In genomic region chr9:58517866-58518750, GRCm38 (mm10) we compare ENCODE assay signal across 13 mouse cellular contexts. TPM values are rescaled to one million over a fixed set of nuclear protein-coding genes. Genes with fewer than 3 reads are reported as not detected.
DNase-seq lines count a peak whose midpoint lies in the region.
"Had no signal": no experiment of that assay in that cellular context is flagged by ENCODE, and none has a peak within 500 bp of the region (broad histone marks: within the 10 kb centered on the region; RNA-seq: fewer than 3 reads in every experiment).

No protein-coding gene starts in this region.

- H3K79me2 ChIP-seq in macrophage (ENCODE audit: inconsistent target): no peaks in the 10 kb centered on the region

- H3K4me3 ChIP-seq in macrophage (ENCODE audit: inconsistent target): no peak overlapping the region
- H3K4me3 ChIP-seq: intestine, embryonic 15.5 days had no signal

- DNase-seq in gastrocnemius, adult 18-20 months (ENCODE audit: low spot score): peak; percentile 62
- no peak for DNase-seq in gastrocnemius, postnatal 36 days
- DNase-seq in thymus, postnatal 14 days: peak; percentile 41
- no peak for DNase-seq in thymus, postnatal 10 days (ENCODE audit: low spot score in 2 of 2)
- no peak for DNase-seq in right cerebral cortex, postnatal 4 days
- no peak for DNase-seq in left cerebral cortex, postnatal 4 days
- DNase-seq in cerebellum, postnatal 14 days: no peak
- DNase-seq: adrenal gland, postnatal 10 days; forebrain, postnatal 0 days; kidney, postnatal 4 days; lung, adult 2 months had no signal

- 17% methylated on average over 9 of the region's 9 CpGs for WGBS in macrophage (ENCODE audit: missing documents)

- peak overlapping the region; percentile 45 for H3K27ac ChIP-seq in macrophage
- H3K27ac ChIP-seq: intestine, embryonic 15.5 days had no signal

- intact Hi-C loops in gastrocnemius, postnatal 36 days (cut with DNase I): no loop called here
- intact Hi-C loops in left cerebral cortex, postnatal 4 days (cut with DNase I): no loop called here

- no peaks in the 10 kb centered on the region for H3K36me3 ChIP-seq in macrophage (ENCODE audit: inconsistent target)
- H3K36me3 ChIP-seq: intestine, embryonic 15.5 days had no signal

RNA-seq across cellular contexts. Expression of gene Insyn1, which starts 29.7 kb away (rescaled TPM):
- total RNA-seq in gastrocnemius, adult 18-20 months (2021): 10 to 100 TPM; 24.5 to 31.0 TPM
- 10 to 100 TPM; 13.7 to 15.6 TPM for total RNA-seq in gastrocnemius, postnatal 36 days (2021)
- 1 to 10 TPM in 1 of 26 experiments, not detected in 25; 2.2 TPM for total RNA-seq in macrophage (2018; cell fraction: chromatin; rRNA removed)
- total RNA-seq in macrophage (2018; cell fraction: cytosol; rRNA removed): not detected
- under 1 TPM in 1 of 26 experiments, not detected in 25; 0.96 TPM for total RNA-seq in macrophage (2018; cell fraction: nucleus; rRNA removed)
- not detected in 3 replicates for polyA plus RNA-seq in macrophage (2018)
- total RNA-seq in left cerebral cortex, postnatal 4 days (2021): 10 to 100 TPM; 81.2 to 83.5 TPM

RNA-seq across cellular contexts. Expression of gene Cd276, which starts 37.1 kb away (rescaled TPM):
- total RNA-seq in gastrocnemius, adult 18-20 months (2021): 10 to 100 TPM in 1 of 2 experiments, 1 to 10 TPM in 1; 8.5 to 13.5 TPM
- total RNA-seq in gastrocnemius, postnatal 36 days (2021): 1 to 10 TPM; 8.8 to 9.9 TPM
- 1 to 10 TPM in 2 of 26 experiments, under 1 TPM in 6, not detected in 18; 0.24 to 7.0 (median 0.68) TPM for total RNA-seq in macrophage (2018; cell fraction: chromatin; rRNA removed)
- under 1 TPM in 24 of 26 experiments, not detected in 2; 0.07 to 0.76 (median 0.32) TPM for total RNA-seq in macrophage (2018; cell fraction: cytosol; rRNA removed)
- 1 to 10 TPM in 8 of 26 experiments, under 1 TPM in 4, not detected in 14; 0.18 to 3.2 (median 1.5) TPM for total RNA-seq in macrophage (2018; cell fraction: nucleus; rRNA removed)
- 0.34 to 2.5 TPM (median 0.49 TPM) in 3 replicates for polyA plus RNA-seq in macrophage (2018)
- total RNA-seq in left cerebral cortex, postnatal 4 days (2021): 10 to 100 TPM; 30.4 to 36.3 TPM

Comparison
In these comparisons a context has a peak if more than half of its experiments do, and no peak if none do; other contexts are left out.
1. DNase-seq: peak in gastrocnemius, adult 18-20 months (single experiment) and thymus, postnatal 14 days (single experiment); none in gastrocnemius, postnatal 36 days (0 of 2), thymus, postnatal 10 days (0 of 2), right cerebral cortex, postnatal 4 days (single experiment), left cerebral cortex, postnatal 4 days (single experiment) and cerebellum, postnatal 14 days (0 of 2).